Mouse (Mus musculus) left cerebral cortex, adult 6 months (tissue): ENCODE data around the gene Vmn1r207-ps. TPM values are rescaled to one million over a fixed set of nuclear protein-coding genes. Genes with fewer than 3 reads are reported as not detected.

ENCODE experiments used
- long read RNA-seq, 2 experiments: library from polyadenylated mRNA; unstranded; transcript quantifications; one replicate each; pipeline ENCODE4 v2.0.0; 2019 to 2020
- polyA plus RNA-seq: library from polyadenylated mRNA; unstranded; fragments of <200 nt; fragmentation: Nextera tagmentation; gene quantifications from 2 replicates; pipeline ENCODE4 v1.2.3, GENCODE M21; 2021

Gene Vmn1r207-ps
- not detected in 2 replicates for polyA plus RNA-seq
- long read RNA-seq, experiment 1 = 0 reads
- long read RNA-seq, experiment 2 = 0 reads

GRCm38 (mm10) chr13:22729529-22729928 lies at the start of gene Vmn1r207-ps:
TSS of gene Vmn1r207-ps (minus strand) at chr13:22729629.

GRCm38 (mm10) chr13:22777300-22777699 lies 47.9 kb upstream of the Vmn1r207-ps start, which contains the start of gene Vmn1r208:
TSS of gene Vmn1r208 (minus strand) at chr13:22777400.

Other genes with a start within 250 kb of the Vmn1r207-ps start
- gene Vmn1r202, start 224.2 kb downstream of the Vmn1r207-ps start, polyA plus RNA-seq = 0.03 TPM in 1 of 2 replicates, not detected in the other
- gene Vmn1r203, start 211.5 kb downstream of the Vmn1r207-ps start, polyA plus RNA-seq = not detected in 2 replicates
- gene Vmn1r204, start 176.4 kb downstream of the Vmn1r207-ps start, polyA plus RNA-seq = not detected in 2 replicates
- not detected in 2 replicates for gene Vmn1r205, start 136.6 kb downstream of the Vmn1r207-ps start, polyA plus RNA-seq
- gene Vmn1r206, start 105.4 kb downstream of the Vmn1r207-ps start, polyA plus RNA-seq = 0.05 TPM in 1 of 2 replicates, not detected in the other
- gene Vmn1r208, start 47.8 kb upstream of the Vmn1r207-ps start, polyA plus RNA-seq = not detected in 2 replicates
- not detected in 2 replicates for gene Vmn1r209, start 80.1 kb upstream of the Vmn1r207-ps start, polyA plus RNA-seq
- not detected in 2 replicates for gene Vmn1r210, start 101.7 kb upstream of the Vmn1r207-ps start, polyA plus RNA-seq
- not detected in 2 replicates for gene Vmn1r211, start 127.9 kb upstream of the Vmn1r207-ps start, polyA plus RNA-seq
- not detected in 2 replicates for gene Vmn1r212, start 154.6 kb upstream of the Vmn1r207-ps start, polyA plus RNA-seq